In the genomic region with DNA sequence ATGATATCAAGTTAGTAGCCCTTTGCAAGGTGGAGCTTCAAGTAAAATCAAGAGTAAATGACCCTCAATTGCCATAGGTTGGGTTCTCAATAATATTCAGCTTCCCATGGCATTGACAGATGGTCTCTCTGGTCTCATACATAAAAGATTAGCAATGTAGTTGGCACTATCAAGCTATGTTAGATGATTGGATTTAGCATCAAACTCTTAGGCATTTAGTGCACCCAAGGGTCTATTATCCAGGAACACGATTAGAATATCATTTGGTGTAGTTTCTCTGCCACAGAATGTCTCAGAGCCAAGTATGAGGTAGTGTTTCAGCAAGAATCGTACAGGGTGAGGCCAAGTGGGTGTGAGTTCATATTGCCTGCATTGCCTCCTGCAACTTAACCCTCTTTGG, we compare ENCODE assay signal across 19 mouse cellular contexts.
DNase-seq lines count a peak whose midpoint lies in the region; ATAC-seq and TF ChIP-seq lines count a peak whose summit lies in the region.
"Had no signal": no experiment of that assay in that cellular context is flagged by ENCODE, and none has a peak within 500 bp of the region (broad histone marks: within the 10 kb centered on the region; RNA-seq: fewer than 3 reads in every experiment).

No protein-coding gene starts in this region.

- no peaks in the 10 kb centered on the region for H3K9me3 ChIP-seq in forebrain, embryonic 12.5 days
- no peaks in the 10 kb centered on the region for H3K9me3 ChIP-seq in forebrain, embryonic 10.5 days
- H3K9me3 ChIP-seq in hindbrain, embryonic 15.5 days = no peaks in the 10 kb centered on the region
- H3K9me3 ChIP-seq in neural tube, embryonic 12.5 days = no peaks in the 10 kb centered on the region
- H3K9me3 ChIP-seq: heart, embryonic 12.5 days had no signal

- no peak for ATAC-seq in forebrain, embryonic 12.5 days (ENCODE audit: low FRiP score)
- no peak for ATAC-seq in hindbrain, embryonic 15.5 days (ENCODE audit: low FRiP score, low read depth)
- peak; percentile 52; the same call in 1 of the 2 replicates for ATAC-seq in neural tube, embryonic 12.5 days (ENCODE audit: low FRiP score, low read depth)
- ATAC-seq: intestine, postnatal 0 days had no signal

- H3K9ac ChIP-seq in forebrain, embryonic 12.5 days = no peak overlapping the region
- no peak overlapping the region for H3K9ac ChIP-seq in hindbrain, embryonic 15.5 days
- no peak overlapping the region for H3K9ac ChIP-seq in neural tube, embryonic 12.5 days
- H3K9ac ChIP-seq: heart, embryonic 12.5 days had no signal

- H3K4me3 ChIP-seq in forebrain, embryonic 12.5 days (replicated peaks) = no peak overlapping the region
- H3K4me3 ChIP-seq in forebrain, embryonic 10.5 days = no peak overlapping the region
- no peak overlapping the region for H3K4me3 ChIP-seq in hindbrain, embryonic 15.5 days
- H3K4me3 ChIP-seq in neural tube, embryonic 12.5 days = no peak overlapping the region
- H3K4me3 ChIP-seq: heart, embryonic 12.5 days had no signal

- TF ChIP-seq POLR2A in brain, embryonic 14.5 days (IDR thresholded peaks at IDR 0.05; ENCODE audit: borderline replicate concordance, extremely low read depth, insufficient read depth, insufficient read length, poor library complexity, severe bottlenecking) = no peak

- 76% methylated on average over 2 of the region's 2 CpGs for WGBS in forebrain, embryonic 12.5 days
- WGBS in forebrain, embryonic 10.5 days = 88% methylated on average over 2 of the region's 2 CpGs
- 17% methylated on average over 2 of the region's 2 CpGs for WGBS in hindbrain, embryonic 15.5 days
- 56% methylated on average over 2 of the region's 2 CpGs for WGBS in neural tube, embryonic 12.5 days

- H3K4me2 ChIP-seq in forebrain, embryonic 12.5 days = no peak overlapping the region
- H3K4me2 ChIP-seq in hindbrain, embryonic 15.5 days = no peak overlapping the region
- H3K4me2 ChIP-seq in neural tube, embryonic 12.5 days (replicated peaks) = no peak overlapping the region
- H3K4me2 ChIP-seq: heart, embryonic 12.5 days had no signal

- H3K27ac ChIP-seq in forebrain, embryonic 12.5 days = peak overlapping the region; percentile 85
- no peak overlapping the region for H3K27ac ChIP-seq in forebrain, embryonic 10.5 days
- peak overlapping the region; percentile 91 for H3K27ac ChIP-seq in hindbrain, embryonic 15.5 days (replicated peaks)
- peak overlapping the region; percentile 70; the same call in 1 of the 2 replicates for H3K27ac ChIP-seq in neural tube, embryonic 12.5 days

- no peak for TF ChIP-seq CTCF in brain, embryonic 14.5 days (IDR thresholded peaks at IDR 0.05; ENCODE audit: borderline replicate concordance, extremely low read depth, insufficient read depth, insufficient read length)

- peaks cover 33% of the 10 kb centered on the region for H3K4me1 ChIP-seq in forebrain, embryonic 12.5 days
- peaks cover 35% of the 10 kb centered on the region for H3K4me1 ChIP-seq in forebrain, embryonic 10.5 days
- peaks cover 48% of the 10 kb centered on the region for H3K4me1 ChIP-seq in hindbrain, embryonic 15.5 days (replicated peaks)
- H3K4me1 ChIP-seq in neural tube, embryonic 12.5 days = peaks cover 22% of the 10 kb centered on the region
- H3K4me1 ChIP-seq: heart, embryonic 12.5 days had no signal

- H3K27me3 ChIP-seq in forebrain, embryonic 12.5 days = no peaks in the 10 kb centered on the region
- no peaks in the 10 kb centered on the region for H3K27me3 ChIP-seq in forebrain, embryonic 10.5 days (ENCODE audit: poor library complexity, severe bottlenecking)
- no peaks in the 10 kb centered on the region for H3K27me3 ChIP-seq in hindbrain, embryonic 15.5 days
- no peaks in the 10 kb centered on the region for H3K27me3 ChIP-seq in neural tube, embryonic 12.5 days (replicated peaks)
- H3K27me3 ChIP-seq: CH12.LX; heart, embryonic 12.5 days had no signal

- H3K36me3 ChIP-seq in forebrain, embryonic 12.5 days (replicated peaks) = no peaks in the 10 kb centered on the region
- no peaks in the 10 kb centered on the region for H3K36me3 ChIP-seq in forebrain, embryonic 10.5 days (replicated peaks)
- H3K36me3 ChIP-seq in hindbrain, embryonic 15.5 days = no peaks in the 10 kb centered on the region
- H3K36me3 ChIP-seq in neural tube, embryonic 12.5 days = no peaks in the 10 kb centered on the region
- H3K36me3 ChIP-seq: heart, embryonic 12.5 days had no signal

- DNase-seq in forebrain, embryonic 10.5 days (ENCODE audit: extremely low spot score, low spot score) = no peak
- DNase-seq in brain, embryonic 14.5 days (ENCODE audit: low read depth) = peak; percentile 62
- no peak for DNase-seq in spleen, postnatal 10 days (ENCODE audit: low spot score in 2 of 2)
- DNase-seq in cerebellum, adult 18-20 months = no peak
- no peak for DNase-seq in MN1 (ENCODE audit: low spot score)
- DNase-seq: cerebellum, postnatal 25 days; gastrocnemius, postnatal 36 days; heart, postnatal 36 days; kidney, postnatal 25 days; lung, adult 2 months; lung, postnatal 4 days; right cerebral cortex, postnatal 25 days; thymus, adult 18-20 months had no signal
